ENCODE assay signal across 12 mouse cellular contexts in genomic region chr5:129533731-129534130, GRCm38 (mm10). TPM values are rescaled to one million over a fixed set of nuclear protein-coding genes. Genes with fewer than 3 reads are reported as not detected.
DNase-seq lines count a peak whose midpoint lies in the region; ATAC-seq and TF ChIP-seq lines count a peak whose summit lies in the region.
"Had no signal": no experiment of that assay in that cellular context is flagged by ENCODE, and none has a peak within 500 bp of the region (broad histone marks: within the 10 kb centered on the region; RNA-seq: fewer than 3 reads in every experiment).

No protein-coding gene starts in this region.

- H3K4me1 ChIP-seq in heart, adult 2 months (ENCODE audit: control insufficient read depth, insufficient read depth, low read length): peaks cover 11% of the 10 kb centered on the region
- peaks cover 34% of the 10 kb centered on the region for H3K4me1 ChIP-seq in heart, embryonic 12.5 days (replicated peaks)
- no peaks in the 10 kb centered on the region for H3K4me1 ChIP-seq in lung, adult 2 months (ENCODE audit: control insufficient read depth, insufficient read depth, low read length)
- H3K4me1 ChIP-seq: midbrain, embryonic 10.5 days had no signal

- H3K4me3 ChIP-seq in heart, adult 2 months: no peak overlapping the region
- H3K4me3 ChIP-seq in heart, embryonic 12.5 days: no peak overlapping the region
- no peak overlapping the region for H3K4me3 ChIP-seq in left cerebral cortex, adult 2 months
- H3K4me3 ChIP-seq in lung, adult 2 months (replicated peaks; ENCODE audit: extremely low read depth, low read depth, low read length): no peak overlapping the region
- H3K4me3 ChIP-seq: midbrain, embryonic 10.5 days had no signal

- no peak for DNase-seq in heart, adult 2 months
- no peak for DNase-seq in left cerebral cortex, adult 2 months (ENCODE audit: extremely low spot score in 1 of 2, low spot score in 2 of 2)
- no peak for DNase-seq in left cerebral cortex, adult 8-10 months (ENCODE audit: low spot score in 2 of 2)
- peak; percentile 80 to 81 for DNase-seq in adrenal gland, postnatal 36 days
- no peak for DNase-seq in right cerebral cortex, postnatal 25 days
- no peak for DNase-seq in lung, adult 2 months
- DNase-seq: gastrocnemius, postnatal 10 days had no signal

- no peaks in the 10 kb centered on the region for H3K9me3 ChIP-seq in heart, embryonic 12.5 days (replicated peaks)
- H3K9me3 ChIP-seq: G1E; midbrain, embryonic 10.5 days had no signal

- no peak for ATAC-seq in heart, embryonic 12.5 days (ENCODE audit: insufficient number of reproducible peaks, low FRiP score)
- ATAC-seq: forebrain, embryonic 14.5 days had no signal

- no peaks in the 10 kb centered on the region for H3K27me3 ChIP-seq in heart, adult 2 months (ENCODE audit: control insufficient read depth, insufficient read depth, low read length)
- H3K27me3 ChIP-seq in heart, embryonic 12.5 days (replicated peaks): no peaks in the 10 kb centered on the region

- TF ChIP-seq POLR2A in heart, adult 2 months (IDR thresholded peaks at IDR 0.05; ENCODE audit: insufficient read depth, low read depth, low read length): no peak
- no peak for TF ChIP-seq POLR2A in lung, adult 2 months (IDR thresholded peaks at IDR 0.05; ENCODE audit: borderline replicate concordance, extremely low read depth, low read depth, low read length)

- no peak overlapping the region for H3K9ac ChIP-seq in heart, adult 2 months (ENCODE audit: low read depth, low read length)
- H3K9ac ChIP-seq in heart, embryonic 12.5 days: no peak overlapping the region

- intact Hi-C loops in heart, adult 2 months (cut with DNase I): no loop called here
- intact Hi-C loops in left cerebral cortex, adult 2 months (cut with DNase I): loop anchor here (1.0 to 2.0 kb wide), 2 partner anchors 47 to 412 kb away; no protein-coding TSS in a partner anchor

- 77% methylated on average over 3 of the region's 3 CpGs for WGBS in heart, adult 2 months
- 84% methylated on average over 3 of the region's 3 CpGs for WGBS in heart, embryonic 12.5 days
- 65% methylated on average over 3 of the region's 3 CpGs for WGBS in lung, adult 2 months

- no peak overlapping the region for H3K4me2 ChIP-seq in heart, embryonic 12.5 days

- no peak for TF ChIP-seq EP300 in heart, adult 2 months (IDR thresholded peaks at IDR 0.05; ENCODE audit: insufficient read depth, low read depth, low read length)

- H3K79me2 ChIP-seq in heart, adult 2 months (replicated peaks; ENCODE audit: control insufficient read depth, insufficient read depth, low read length): peaks cover 3% of the 10 kb centered on the region; the same call in 1 of the 2 replicates

- TF ChIP-seq CTCF in heart, adult 2 months (IDR thresholded peaks at IDR 0.05): no peak
- no peak for TF ChIP-seq CTCF in left cerebral cortex, adult 2 months (IDR thresholded peaks at IDR 0.05)
- no peak for TF ChIP-seq CTCF in lung, adult 2 months (IDR thresholded peaks at IDR 0.05; ENCODE audit: insufficient read depth, low read length)

- peak overlapping the region; percentile 78 for H3K27ac ChIP-seq in heart, adult 2 months
- no peak overlapping the region for H3K27ac ChIP-seq in heart, embryonic 12.5 days (ENCODE audit: poor library complexity, severe bottlenecking)
- peak overlapping the region; percentile 83 for H3K27ac ChIP-seq in left cerebral cortex, adult 2 months
- H3K27ac ChIP-seq: kidney, postnatal 0 days; midbrain, embryonic 10.5 days had no signal

- H3K36me3 ChIP-seq in heart, adult 2 months (ENCODE audit: control insufficient read depth, insufficient read depth, low read length): peaks cover 8% of the 10 kb centered on the region
- H3K36me3 ChIP-seq in heart, embryonic 12.5 days: peaks cover 41% of the 10 kb centered on the region

RNA-seq across cellular contexts. Expression of gene Sfswap, which starts 32.7 kb away (rescaled TPM):
- 10 to 100 TPM; 24.1 to 25.9 TPM for total RNA-seq in heart, adult 2 months (2021)
- polyA plus RNA-seq in heart, adult 2 months (2012; rRNA removed): 33.1 and 43.2 TPM in 2 replicates
- polyA plus RNA-seq in heart, embryonic 12.5 days (2016; fragmentation: Nextera tagmentation; extraction: Ambion mirVana): 29.3 and 31.2 TPM in 2 replicates
- 100 to 1,000 TPM; 108 to 118 TPM for total RNA-seq in left cerebral cortex, adult 2 months (2021)
- 100 to 1,000 TPM in 1 of 4 experiments, 10 to 100 TPM in 3; 78.1 to 101 (median 87.3) TPM for total RNA-seq in left cerebral cortex, adult 8-10 months (2022)
- 10 to 100 TPM; 44.8 to 55.6 TPM for total RNA-seq in adrenal gland, postnatal 36 days (2021)
- 74.8 and 83.4 TPM in 2 replicates for polyA plus RNA-seq in lung, adult 2 months (2012; rRNA removed)

RNA-seq across cellular contexts. Expression of gene Mmp17, which starts 50.2 kb away (rescaled TPM):
- 1 to 10 TPM; 1.0 to 1.4 TPM for total RNA-seq in heart, adult 2 months (2021)
- polyA plus RNA-seq in heart, adult 2 months (2012; rRNA removed): 1.4 and 1.5 TPM in 2 replicates
- 0.65 and 1.2 TPM in 2 replicates for polyA plus RNA-seq in heart, embryonic 12.5 days (2016; fragmentation: Nextera tagmentation; extraction: Ambion mirVana)
- total RNA-seq in left cerebral cortex, adult 2 months (2021): 100 to 1,000 TPM; 107 to 113 TPM
- total RNA-seq in left cerebral cortex, adult 8-10 months (2022): 100 to 1,000 TPM in 1 of 4 experiments, 10 to 100 TPM in 3; 83.3 to 102 (median 90.9) TPM
- total RNA-seq in adrenal gland, postnatal 36 days (2021): 1 to 10 TPM in 1 of 2 experiments, under 1 TPM in 1; 0.95 to 1.9 TPM
- polyA plus RNA-seq in lung, adult 2 months (2012; rRNA removed): 2.6 and 3.4 TPM in 2 replicates

Comparison
In these comparisons a context has a peak if more than half of its experiments do, and no peak if none do; other contexts are left out.
1. DNase-seq: peak in adrenal gland, postnatal 36 days (2 of 2); none in heart, adult 2 months (0 of 2), left cerebral cortex, adult 2 months (0 of 2), left cerebral cortex, adult 8-10 months (0 of 2), right cerebral cortex, postnatal 25 days (single experiment) and lung, adult 2 months (single experiment).
2. RNA of gene Mmp17, which starts 50.2 kb away (total RNA-seq): 107 to 113 TPM in left cerebral cortex, adult 2 months and 83.3 to 102 TPM in left cerebral cortex, adult 8-10 months; 0.95 to 1.9 TPM in adrenal gland, postnatal 36 days and 1.0 to 1.4 TPM in heart, adult 2 months; every median in the first group is over 10 times any median in the second.